Mouse (Mus musculus) lung, postnatal 0 days (tissue): Measurements from ENCODE around the gene Fbxl17.
A peak's percentile ranks its signal among the peaks of the same experiment; 100 is the strongest.

Experiments used
- CTCF ChIP-seq: IDR thresholded peaks from 2 replicates; pipeline ENCODE4 v1.5.1; 2016; ENCODE audit warnings: antibody characterized with exemption, mild to moderate bottlenecking
- EP300 ChIP-seq: IDR thresholded peaks from 2 replicates; pipeline ENCODE4 v1.6.1; 2016; ENCODE audit warnings: antibody characterized with exemption, mild to moderate bottlenecking, control low read depth

DNA sequence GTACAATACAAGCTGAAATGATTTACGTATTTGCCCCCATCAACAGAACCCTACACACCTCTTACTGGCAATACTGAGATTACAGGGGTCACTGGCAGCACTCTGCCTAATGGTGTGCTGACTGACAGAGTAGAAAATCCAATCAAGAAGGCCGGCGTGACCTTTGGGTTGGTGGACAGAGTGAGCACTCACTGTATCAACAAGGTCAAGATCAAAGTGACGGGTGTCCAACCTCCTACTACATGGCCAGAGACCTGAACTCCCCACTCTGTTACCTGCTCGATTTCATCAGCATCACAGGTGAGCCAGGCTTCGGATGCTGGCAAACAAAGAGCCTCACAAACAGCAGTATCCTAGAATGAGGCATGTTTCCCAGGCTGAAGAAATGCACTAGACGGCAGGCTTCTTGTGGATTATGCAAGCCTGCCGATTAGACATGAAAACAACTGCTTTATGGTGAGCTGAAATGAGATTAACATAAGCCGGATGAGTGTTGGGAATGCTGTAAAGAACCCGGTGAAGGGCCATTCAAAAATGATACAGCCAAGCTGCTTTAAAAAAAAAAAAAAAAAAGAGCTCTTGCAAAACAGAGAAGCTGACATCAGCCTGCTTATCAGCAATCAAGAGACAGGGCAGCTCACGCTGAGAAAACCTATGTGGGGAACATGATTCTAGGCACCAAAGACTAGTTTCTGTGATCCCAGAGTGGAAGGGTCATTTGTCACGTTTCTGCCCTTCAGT, 353.9 kb downstream of the Fbxl17 start:
- 0 out of 2 replicates have a peak, but pooled peaks have one; percentile 8 for TF ChIP-seq CTCF
- peak; percentile 57 for TF ChIP-seq EP300
